Mouse (Mus musculus): Measurements from ENCODE around the gene Strbp.

Gene Strbp

DNA sequence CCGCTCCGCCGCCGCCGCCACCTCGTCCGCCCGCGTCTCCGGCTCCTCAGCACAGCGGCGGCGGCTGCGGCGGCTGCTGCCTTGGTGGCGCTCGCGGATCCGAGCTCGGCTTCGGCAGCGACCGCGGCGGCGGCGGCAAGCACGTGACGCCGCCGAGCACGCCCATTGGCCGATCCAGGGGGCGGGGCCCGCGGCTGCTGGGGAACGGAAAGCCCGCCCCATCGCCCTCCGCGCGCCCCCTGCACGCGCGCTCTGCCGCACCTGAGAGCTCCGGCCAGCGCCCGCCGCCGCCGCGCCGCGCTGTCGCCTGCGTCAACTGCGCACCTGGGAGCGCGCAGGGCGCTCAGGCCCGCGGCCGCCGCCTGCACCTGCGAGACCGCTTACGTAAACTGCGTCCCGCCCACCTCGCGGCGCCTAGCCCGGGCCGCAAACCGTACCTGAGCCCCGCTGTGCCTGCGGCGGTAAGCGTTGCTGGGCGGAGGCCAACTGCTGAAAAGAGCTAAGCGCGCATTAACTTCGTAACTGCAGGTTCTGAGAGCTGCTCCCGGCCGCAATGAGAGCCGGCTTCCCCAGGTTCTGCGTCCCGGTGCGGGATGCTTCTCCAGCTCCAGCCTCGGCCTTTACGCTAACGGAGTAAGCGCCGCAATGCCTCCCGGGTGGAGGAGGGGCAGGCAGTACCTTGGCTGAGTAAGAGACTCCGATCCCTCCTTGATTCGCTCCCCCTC lies at the start of gene Strbp:
TSS of gene Strbp (minus strand) at position 630 of the 725 bp plus-strand sequence.
- peak; percentile 90 for DNase-seq (ENCODE audit: extremely low spot score, low spot score)

DNA sequence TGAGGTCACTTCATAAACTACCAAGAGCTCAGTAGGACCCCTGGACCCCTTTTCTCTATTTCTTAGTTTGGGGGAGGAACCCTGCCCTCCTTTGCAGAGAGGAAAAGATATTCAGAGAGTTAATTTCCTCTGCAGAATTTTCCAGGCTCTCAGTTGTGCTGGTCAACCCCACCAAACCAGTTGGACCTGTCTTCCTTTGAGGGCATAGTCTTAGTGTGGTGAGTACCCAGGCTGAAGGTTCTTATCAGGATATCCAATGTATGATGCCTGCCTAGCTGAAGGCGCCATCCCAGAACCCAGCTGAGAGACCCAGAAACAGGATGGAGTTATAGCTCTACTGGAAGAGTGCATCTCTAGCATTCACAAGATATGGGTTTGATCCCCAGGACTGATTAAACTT lies 47.5 kb upstream of the Strbp start:
- DNase-seq (ENCODE audit: extremely low spot score, low spot score) = no peak

GRCm38 (mm10) chr2:37749323-37749722 lies 45.7 kb upstream of the Strbp start:
- DNase-seq (ENCODE audit: extremely low spot score, low spot score) = no peak

GRCm38 (mm10) chr2:37748442-37749066 lies 44.9 kb upstream of the Strbp start:
- no peak for DNase-seq (ENCODE audit: extremely low spot score, low spot score)

DNA sequence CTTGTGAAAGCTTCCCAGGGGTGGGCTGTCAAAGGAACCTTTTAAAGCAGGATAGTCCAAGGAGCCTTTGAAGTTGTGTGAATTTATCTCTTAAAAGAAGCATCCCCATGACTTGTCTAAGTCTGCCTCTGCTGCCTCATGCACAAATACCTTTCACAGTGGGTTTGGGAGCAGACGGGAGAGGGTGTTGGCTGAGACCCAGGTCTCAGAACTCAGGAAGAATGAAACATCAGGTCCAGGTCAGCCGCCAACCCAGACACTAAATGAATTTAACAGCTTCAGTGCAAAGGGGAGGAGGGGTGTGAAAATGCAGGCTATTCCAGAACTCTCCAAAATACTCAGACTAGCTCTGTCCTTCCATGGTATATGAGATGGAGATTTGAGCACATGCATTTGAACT lies 44.2 kb upstream of the Strbp start:
- DNase-seq (ENCODE audit: extremely low spot score, low spot score) = no peak

GRCm38 (mm10) chr2:37746293-37747049 lies 42.8 kb upstream of the Strbp start:
- DNase-seq (ENCODE audit: extremely low spot score, low spot score) = no peak

GRCm38 (mm10) chr2:37744773-37745395 lies 41.2 kb upstream of the Strbp start:
- DNase-seq (ENCODE audit: extremely low spot score, low spot score) = no peak

- DNase-seq (ENCODE audit: extremely low spot score, low spot score) = no peak
Measured at GRCm38 (mm10) chr2:37741806-37742554, 38.3 kb upstream of the Strbp start.

- DNase-seq (ENCODE audit: extremely low spot score, low spot score) = no peak
Measured at GRCm38 (mm10) chr2:37735807-37736188, 32.1 kb upstream of the Strbp start.

- DNase-seq (ENCODE audit: extremely low spot score, low spot score) = peak; percentile 27
Measured at GRCm38 (mm10) chr2:37734979-37735806, 31.5 kb upstream of the Strbp start.

GRCm38 (mm10) chr2:37731241-37731801 lies 27.7 kb upstream of the Strbp start:
- DNase-seq (ENCODE audit: extremely low spot score, low spot score) = no peak

DNA sequence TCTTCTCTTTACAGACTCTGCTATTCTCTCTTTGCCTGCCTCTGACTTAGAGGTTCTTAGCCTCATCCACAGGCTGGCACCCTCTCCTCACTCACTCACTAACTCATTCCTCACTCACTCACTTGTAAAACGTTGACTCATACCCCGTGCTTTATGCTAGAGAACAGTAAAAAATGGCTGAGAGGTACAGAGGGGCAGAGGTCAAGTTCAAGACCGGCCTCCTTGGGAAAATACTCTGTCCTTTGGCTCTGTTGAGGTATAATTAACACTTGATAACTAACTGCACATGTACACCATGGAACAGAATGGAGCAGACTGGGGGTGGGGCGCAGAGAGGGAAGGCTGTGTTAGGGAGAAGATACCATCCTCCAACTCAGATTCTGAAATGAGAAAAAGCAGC lies 20.6 kb upstream of the Strbp start:
- DNase-seq (ENCODE audit: extremely low spot score, low spot score) = no peak

- no peak for DNase-seq (ENCODE audit: extremely low spot score, low spot score)
Measured at GRCm38 (mm10) chr2:37723501-37724090, 19.9 kb upstream of the Strbp start.

DNA sequence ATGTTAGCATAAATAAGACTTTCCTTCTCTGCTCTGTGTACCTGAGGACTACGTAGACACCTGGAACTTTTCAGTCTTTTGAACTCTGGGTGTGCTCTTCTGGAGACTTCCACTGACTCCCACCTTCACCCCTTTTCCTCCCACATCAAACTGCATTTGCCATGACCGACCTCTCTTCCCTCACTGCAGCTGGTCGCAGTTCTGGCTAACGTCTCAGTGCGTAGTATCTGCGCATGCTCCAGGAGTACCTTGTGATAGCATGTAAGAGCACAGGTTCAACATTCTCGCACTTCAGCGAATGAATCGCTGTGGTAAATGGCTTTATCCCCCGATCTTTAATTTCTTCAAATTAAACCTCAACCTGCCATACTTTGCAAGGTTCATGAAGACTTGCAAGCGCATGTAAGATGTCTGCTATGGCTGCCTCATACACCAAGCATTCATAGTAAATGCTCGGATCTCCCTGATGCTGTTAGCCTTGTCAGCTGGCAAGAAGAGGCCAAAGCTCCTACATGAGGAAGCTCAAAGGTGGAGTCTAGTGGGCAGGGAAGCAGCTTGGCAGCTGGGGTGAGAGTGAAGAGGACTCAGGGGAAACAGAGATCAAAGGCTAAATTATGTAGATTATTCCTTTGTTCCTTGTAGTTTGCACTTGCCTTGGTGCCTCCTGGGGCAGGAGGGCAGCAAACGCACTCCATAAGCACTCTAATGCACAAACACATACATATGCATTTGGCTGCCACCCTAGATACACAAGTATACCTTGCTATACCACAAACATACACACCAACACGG lies 19.2 kb upstream of the Strbp start:
- DNase-seq (ENCODE audit: extremely low spot score, low spot score) = no peak

- no peak for DNase-seq (ENCODE audit: extremely low spot score, low spot score)
Measured at GRCm38 (mm10) chr2:37716266-37716665, 12.6 kb upstream of the Strbp start.

DNA sequence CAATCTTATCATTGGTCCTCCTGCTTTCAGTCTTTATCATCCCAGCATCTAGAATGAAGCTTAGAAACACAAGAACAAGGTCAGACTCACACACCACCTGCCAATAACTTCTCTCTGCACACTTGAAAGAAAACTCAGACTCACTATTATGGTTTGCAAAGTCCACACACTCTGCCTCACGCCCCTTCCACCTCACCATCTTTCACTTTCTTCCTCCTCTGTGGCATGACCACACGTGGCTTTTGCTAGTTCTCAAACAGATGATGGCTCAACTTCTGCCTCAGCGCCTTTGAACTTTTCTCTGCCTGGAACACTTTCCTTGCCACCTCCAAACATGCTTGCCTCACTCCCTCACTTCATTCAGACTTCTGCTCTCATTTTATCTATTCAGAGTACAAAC lies 11.7 kb upstream of the Strbp start:
- no peak for DNase-seq (ENCODE audit: extremely low spot score, low spot score)

- DNase-seq (ENCODE audit: extremely low spot score, low spot score) = no peak
Measured at GRCm38 (mm10) chr2:37713100-37713499, 9.4 kb upstream of the Strbp start.

GRCm38 (mm10) chr2:37708835-37709234 lies 5.2 kb upstream of the Strbp start:
- no peak for DNase-seq (ENCODE audit: extremely low spot score, low spot score)

Measured in neural tube, embryonic 10.5 days (tissue).